Mouse (Mus musculus) bone marrow, adult 2 months (tissue): ENCODE measurements around the gene Camkmt.

ENCODE experiments used
- CTCF ChIP-seq: fragments of 200-500 bp; IDR thresholded peaks from 2 replicates; pipeline ENCODE4 v1.5.1; 2011; ENCODE audit warnings: low read length, control low read depth; ENCODE audit not compliant: control insufficient read depth, insufficient read depth
- POLR2A ChIP-seq: fragments of 200-500 bp; IDR thresholded peaks from 2 replicates; pipeline ENCODE4 v1.6.1; 2011; ENCODE audit warnings: low read depth, mild to moderate bottlenecking, control low read depth, low read length, borderline replicate concordance; ENCODE audit not compliant: control insufficient read depth

GRCm38 (mm10) chr17:85067331-85067730 lies 23.0 kb upstream of the Camkmt start:
- TF ChIP-seq CTCF (no peak), POLR2A (no peak)
